Mouse (Mus musculus) hindbrain, embryonic 12.5 days (tissue): ENCODE measurements around the gene Pgbd5. TPM values are rescaled to one million over a fixed set of nuclear protein-coding genes. Genes with fewer than 3 reads are reported as not detected.
A peak's percentile ranks its signal among the peaks of the same experiment; 100 is the strongest.

Experiments
- ATAC-seq: fragments of 200-750 bp; cut with Nextera tagmentation; 2 replicates; pipeline ENCODE4 v1.8.0; 2017; ENCODE audit warnings: moderate TSS enrichment; ENCODE audit not compliant: low FRiP score
- H3K27ac ChIP-seq: fragments of 300-500 bp; sonication (generic); 2 replicates; pipeline ENCODE4 v1.5.1; 2016; ENCODE audit warnings: mild to moderate bottlenecking
- H3K27me3 ChIP-seq: fragments of 300-500 bp; sonication (generic); 2 replicates; pipeline ENCODE4 v1.6.1; 2016; ENCODE audit warnings: mild to moderate bottlenecking
- H3K36me3 ChIP-seq: fragments of 300-500 bp; sonication (generic); 2 replicates; pipeline ENCODE4 v1.6.1; 2016; ENCODE audit warnings: mild to moderate bottlenecking
- H3K4me1 ChIP-seq: fragments of 300-500 bp; sonication (generic); 2 replicates; pipeline ENCODE4 v1.6.1; 2016
- H3K4me2 ChIP-seq: fragments of 300-500 bp; sonication (generic); replicated peaks from 2 replicates; pipeline ENCODE4 v1.6.1; 2016; ENCODE audit warnings: mild to moderate bottlenecking
- H3K4me3 ChIP-seq: fragments of 300-500 bp; sonication (generic); 2 replicates; pipeline ENCODE4 v1.5.1; 2016; ENCODE audit warnings: mild to moderate bottlenecking
- H3K9ac ChIP-seq: fragments of 300-500 bp; sonication (generic); 2 replicates; pipeline ENCODE4 v1.6.1; 2016; ENCODE audit warnings: mild to moderate bottlenecking, moderate library complexity
- H3K9me3 ChIP-seq: fragments of 300-500 bp; sonication (generic); replicated peaks from 2 replicates; pipeline ENCODE4 v1.6.1; 2016; ENCODE audit warnings: mild to moderate bottlenecking
- WGBS: fragments of 180-500 bp; shearing (Covaris S2); methylation state at CpG from one replicate; pipeline ENCODE4 v1.1.7; 2016; 5-methylcytosine and 5-hydroxymethylcytosine counted together
- polyA plus RNA-seq: library from polyadenylated mRNA; unstranded; fragments of >200 nt; fragmentation: Nextera tagmentation; extraction: Ambion mirVana; gene quantifications from 2 replicates; pipeline ENCODE4 v1.2.1, GENCODE M21; 2016

Gene Pgbd5
- polyA plus RNA-seq, result 5.9 and 6.4 TPM in 2 replicates

- Histone ChIP-seq H3K4me2 (no peak within 1 kb of the TSS), H3K36me3 (no peaks in the 10 kb centered on the region), H3K27ac (no peak within 1 kb of the TSS), H3K4me1 (peaks cover 5% of the 10 kb centered on the region; the same call in 1 of the 2 replicates), H3K27me3 (0 out of 2 replicates have a peak, but pooled peaks cover 2% of the 10 kb centered on the region), H3K9me3 (no peaks in the 10 kb centered on the region), H3K9ac (no peak within 1 kb of the TSS), H3K4me3 (no peak within 1 kb of the TSS)
- ATAC-seq, result no peak
- WGBS, result 83% methylated on average over 6 of the region's 6 CpGs
Observed at GRCm38 (mm10) chr8:124439558-124439957, at the start of gene Pgbd5. Gene Pgbd5, minus strand, starts transcription at chr8:124439658.

- no peak for ATAC-seq
- Histone ChIP-seq H3K9me3 (no peaks in the 10 kb centered on the region), H3K4me3 (no peak overlapping the region), H3K4me1 (no peaks in the 10 kb centered on the region), H3K4me2 (no peak overlapping the region), H3K27ac (no peak overlapping the region), H3K9ac (no peak overlapping the region), H3K36me3 (no peaks in the 10 kb centered on the region), H3K27me3 (no peaks in the 10 kb centered on the region)
- 70% methylated on average over 7 of the region's 7 CpGs for WGBS
Observed at GRCm38 (mm10) chr8:124483356-124484115, 44.1 kb upstream of the Pgbd5 start.

GRCm38 (mm10) chr8:124482790-124483189 lies 43.3 kb upstream of the Pgbd5 start:
- H3K27me3 ChIP-seq, result no peaks in the 10 kb centered on the region
- H3K9ac ChIP-seq, result no peak overlapping the region
- no peaks in the 10 kb centered on the region for H3K9me3 ChIP-seq
- no peak for ATAC-seq
- H3K4me3 ChIP-seq, result no peak overlapping the region
- H3K36me3 ChIP-seq, result no peaks in the 10 kb centered on the region
- H3K27ac ChIP-seq, result no peak overlapping the region
- 93% methylated on average over 2 of the region's 2 CpGs for WGBS
- H3K4me1 ChIP-seq, result no peaks in the 10 kb centered on the region
- no peak overlapping the region for H3K4me2 ChIP-seq

GRCm38 (mm10) chr8:124480321-124480720 lies 40.9 kb upstream of the Pgbd5 start:
- Histone ChIP-seq H3K4me2 (no peak overlapping the region), H3K4me1 (peaks cover 8% of the 10 kb centered on the region), H3K9me3 (no peaks in the 10 kb centered on the region), H3K27ac (no peak overlapping the region), H3K36me3 (no peaks in the 10 kb centered on the region), H3K4me3 (no peak overlapping the region), H3K9ac (no peak overlapping the region), H3K27me3 (no peaks in the 10 kb centered on the region)
- ATAC-seq, result no peak
- 90% methylated on average over 8 of the region's 8 CpGs for WGBS

- H3K9me3 ChIP-seq, result no peaks in the 10 kb centered on the region
- 77% methylated on average over 3 of the region's 3 CpGs for WGBS
Observed at GRCm38 (mm10) chr8:124479251-124479650, 39.8 kb upstream of the Pgbd5 start.

GRCm38 (mm10) chr8:124476701-124477100 lies 37.2 kb upstream of the Pgbd5 start:
- Histone ChIP-seq H3K27me3 (no peaks in the 10 kb centered on the region), H3K9me3 (no peaks in the 10 kb centered on the region), H3K9ac (no peak overlapping the region), H3K4me2 (no peak overlapping the region), H3K27ac (peak overlapping the region; percentile 37; the same call in 1 of the 2 replicates), H3K4me1 (peaks cover 8% of the 10 kb centered on the region), H3K36me3 (no peaks in the 10 kb centered on the region), H3K4me3 (no peak overlapping the region)
- ATAC-seq, result no peak
- 36% methylated on average over 9 of the region's 9 CpGs for WGBS

More at GRCm38 (mm10) chr8:124479251-124479650, 39.8 kb upstream of the Pgbd5 start:
- no peaks in the 10 kb centered on the region for H3K36me3 ChIP-seq
- H3K27ac ChIP-seq, result no peak overlapping the region
- H3K9ac ChIP-seq, result no peak overlapping the region
- no peaks in the 10 kb centered on the region for H3K27me3 ChIP-seq
- H3K4me2 ChIP-seq, result no peak overlapping the region
- ATAC-seq, result no peak
- no peak overlapping the region for H3K4me3 ChIP-seq
- H3K4me1 ChIP-seq, result peaks cover 8% of the 10 kb centered on the region

- Histone ChIP-seq H3K4me2 (no peak overlapping the region), H3K27ac (no peak overlapping the region), H3K36me3 (no peaks in the 10 kb centered on the region), H3K9me3 (no peaks in the 10 kb centered on the region), H3K4me1 (peaks cover 8% of the 10 kb centered on the region), H3K27me3 (no peaks in the 10 kb centered on the region), H3K4me3 (no peak overlapping the region), H3K9ac (no peak overlapping the region)
- 83% methylated on average over 5 of the region's 5 CpGs for WGBS
- ATAC-seq, result no peak
Observed at GRCm38 (mm10) chr8:124475690-124476089, 36.2 kb upstream of the Pgbd5 start.

- Histone ChIP-seq H3K27ac (no peak overlapping the region), H3K4me1 (peaks cover 20% of the 10 kb centered on the region), H3K27me3 (no peaks in the 10 kb centered on the region), H3K9me3 (no peaks in the 10 kb centered on the region), H3K9ac (no peak overlapping the region), H3K4me3 (no peak overlapping the region), H3K36me3 (no peaks in the 10 kb centered on the region), H3K4me2 (no peak overlapping the region)
- WGBS, result 72% methylated on average over 2 of the region's 2 CpGs
- no peak for ATAC-seq
Observed at GRCm38 (mm10) chr8:124464641-124465040, 25.2 kb upstream of the Pgbd5 start.

GRCm38 (mm10) chr8:124463111-124463510 lies 23.7 kb upstream of the Pgbd5 start:
- Histone ChIP-seq H3K9ac (no peak overlapping the region), H3K36me3 (no peaks in the 10 kb centered on the region), H3K27me3 (no peaks in the 10 kb centered on the region), H3K9me3 (no peaks in the 10 kb centered on the region), H3K4me1 (peaks cover 19% of the 10 kb centered on the region), H3K27ac (no peak overlapping the region), H3K4me3 (no peak overlapping the region), H3K4me2 (no peak overlapping the region)
- WGBS, result 45% methylated on average over 4 of the region's 4 CpGs
- no peak for ATAC-seq

GRCm38 (mm10) chr8:124462192-124462591 lies 22.7 kb upstream of the Pgbd5 start:
- Histone ChIP-seq H3K9me3 (no peaks in the 10 kb centered on the region), H3K4me2 (no peak overlapping the region), H3K9ac (no peak overlapping the region), H3K27ac (no peak overlapping the region), H3K4me1 (peaks cover 19% of the 10 kb centered on the region), H3K36me3 (no peaks in the 10 kb centered on the region), H3K27me3 (no peaks in the 10 kb centered on the region), H3K4me3 (no peak overlapping the region)
- no peak for ATAC-seq
- WGBS, result 84% methylated on average over 9 of the region's 9 CpGs

GRCm38 (mm10) chr8:124461103-124461502 lies 21.6 kb upstream of the Pgbd5 start:
- Histone ChIP-seq H3K9me3 (no peaks in the 10 kb centered on the region), H3K27ac (peak overlapping the region; percentile 57; the same call in 1 of the 2 replicates), H3K27me3 (no peaks in the 10 kb centered on the region), H3K9ac (no peak overlapping the region), H3K4me3 (no peak overlapping the region), H3K4me2 (no peak overlapping the region), H3K4me1 (peaks cover 19% of the 10 kb centered on the region), H3K36me3 (no peaks in the 10 kb centered on the region)
- 44% methylated on average over 10 of the region's 10 CpGs for WGBS
- ATAC-seq, result peak; percentile 72

GRCm38 (mm10) chr8:124460660-124461059 lies 21.2 kb upstream of the Pgbd5 start:
- Histone ChIP-seq H3K27me3 (no peaks in the 10 kb centered on the region), H3K27ac (peak overlapping the region; percentile 57; the same call in 1 of the 2 replicates), H3K4me2 (no peak overlapping the region), H3K4me3 (no peak overlapping the region), H3K9ac (no peak overlapping the region), H3K4me1 (peaks cover 19% of the 10 kb centered on the region), H3K36me3 (no peaks in the 10 kb centered on the region), H3K9me3 (no peaks in the 10 kb centered on the region)
- peak; percentile 48; the same call in 1 of the 2 replicates for ATAC-seq
- 62% methylated on average over 4 of the region's 4 CpGs for WGBS

- Histone ChIP-seq H3K27ac (no peak overlapping the region), H3K9me3 (no peaks in the 10 kb centered on the region), H3K27me3 (no peaks in the 10 kb centered on the region), H3K9ac (no peak overlapping the region), H3K4me1 (peaks cover 19% of the 10 kb centered on the region), H3K4me2 (no peak overlapping the region), H3K36me3 (no peaks in the 10 kb centered on the region), H3K4me3 (no peak overlapping the region)
- ATAC-seq, result no peak
- WGBS, result 42% methylated on average over 12 of the region's 12 CpGs
Observed at GRCm38 (mm10) chr8:124459627-124460026, 20.2 kb upstream of the Pgbd5 start.
